Mouse (Mus musculus) spleen, postnatal 10 days (tissue): ENCODE measurements at regions not wholly inside any gene's neighbourhood (a gene's known extent, or its start where the extent isn't known, plus 50 kb on each side); places are given as distances from the start of the nearest gene placed in this dataset.

ENCODE experiments used
- DNase-seq, 2 experiments: peaks; one replicate each; pipeline ENCODE4 v3.0.0; 2021 to 2022; ENCODE audit warnings: low spot score in 2 of 2

- no peak for DNase-seq
These were observed 103.1 kb upstream of the Slc22a12 start for GRCm38 (mm10) chr19:6645912-6646311.

- no peak for DNase-seq
These were observed 102.0 kb upstream of the Slc22a12 start for GRCm38 (mm10) chr19:6644871-6645270.

GRCm38 (mm10) chr19:6639681-6640080 lies 96.8 kb upstream of the Slc22a12 start:
- no peak for DNase-seq

- DNase-seq, result no peak
These were observed 90.6 kb upstream of the Slc22a12 start for GRCm38 (mm10) chr19:6633400-6633799.

GRCm38 (mm10) chr19:6631817-6632216 lies 89.0 kb upstream of the Slc22a12 start:
- DNase-seq, result no peak

GRCm38 (mm10) chr19:6630613-6630940 lies 87.7 kb upstream of the Slc22a12 start:
- no peak for DNase-seq

GRCm38 (mm10) chr19:6629911-6630612 lies 87.2 kb upstream of the Slc22a12 start:
- DNase-seq, result no peak

- no peak for DNase-seq
These were observed 82.7 kb upstream of the Slc22a12 start for GRCm38 (mm10) chr19:6625574-6625973.

GRCm38 (mm10) chr19:6621023-6621422 lies 78.2 kb upstream of the Slc22a12 start:
- DNase-seq, result no peak

- DNase-seq, result no peak
These were observed 76.7 kb upstream of the Slc22a12 start for GRCm38 (mm10) chr19:6619546-6619945.

GRCm38 (mm10) chr19:6616659-6617058 lies 73.8 kb upstream of the Slc22a12 start:
- no peak for DNase-seq

- DNase-seq, result no peak
These were observed 69.6 kb upstream of the Slc22a12 start for GRCm38 (mm10) chr19:6612441-6612840.

- DNase-seq, result no peak
These were observed 69.1 kb upstream of the Slc22a12 start for GRCm38 (mm10) chr19:6611921-6612320.

- DNase-seq, result no peak
These were observed 67.9 kb upstream of the Slc22a12 start for GRCm38 (mm10) chr19:6610715-6611114.

GRCm38 (mm10) chr19:6610051-6610450 lies 67.2 kb upstream of the Slc22a12 start:
- DNase-seq, result no peak

GRCm38 (mm10) chr19:6607501-6607900 lies 64.7 kb upstream of the Slc22a12 start:
- no peak for DNase-seq

- DNase-seq, result no peak
These were observed 63.8 kb upstream of the Slc22a12 start for GRCm38 (mm10) chr19:6606667-6607066.

GRCm38 (mm10) chr19:6604702-6605101 lies 61.9 kb upstream of the Slc22a12 start:
- no peak for DNase-seq

GRCm38 (mm10) chr19:6600873-6601530 lies 58.2 kb upstream of the Slc22a12 start:
- no peak for DNase-seq

GRCm38 (mm10) chr19:6599281-6599680 lies 56.4 kb upstream of the Slc22a12 start:
- DNase-seq, result no peak

- no peak for DNase-seq
These were observed 55.4 kb upstream of the Slc22a12 start for GRCm38 (mm10) chr19:6598186-6598585.

- no peak for DNase-seq
These were observed 53.0 kb upstream of the Slc22a12 start for GRCm38 (mm10) chr19:6595801-6596200.
